Mouse (Mus musculus) c-Kit-positive CD71-positive TER-119-positive erythroid progenitor cells, embryonic 14.5 days (primary cell): Measurements from ENCODE around the gene Dedd.

ENCODE experiments used
- DNase-seq: peaks from one replicate; pipeline ENCODE4 v3.0.0-alpha.2; 2013; ENCODE audit warnings: low spot score

Gene Dedd

DNA sequence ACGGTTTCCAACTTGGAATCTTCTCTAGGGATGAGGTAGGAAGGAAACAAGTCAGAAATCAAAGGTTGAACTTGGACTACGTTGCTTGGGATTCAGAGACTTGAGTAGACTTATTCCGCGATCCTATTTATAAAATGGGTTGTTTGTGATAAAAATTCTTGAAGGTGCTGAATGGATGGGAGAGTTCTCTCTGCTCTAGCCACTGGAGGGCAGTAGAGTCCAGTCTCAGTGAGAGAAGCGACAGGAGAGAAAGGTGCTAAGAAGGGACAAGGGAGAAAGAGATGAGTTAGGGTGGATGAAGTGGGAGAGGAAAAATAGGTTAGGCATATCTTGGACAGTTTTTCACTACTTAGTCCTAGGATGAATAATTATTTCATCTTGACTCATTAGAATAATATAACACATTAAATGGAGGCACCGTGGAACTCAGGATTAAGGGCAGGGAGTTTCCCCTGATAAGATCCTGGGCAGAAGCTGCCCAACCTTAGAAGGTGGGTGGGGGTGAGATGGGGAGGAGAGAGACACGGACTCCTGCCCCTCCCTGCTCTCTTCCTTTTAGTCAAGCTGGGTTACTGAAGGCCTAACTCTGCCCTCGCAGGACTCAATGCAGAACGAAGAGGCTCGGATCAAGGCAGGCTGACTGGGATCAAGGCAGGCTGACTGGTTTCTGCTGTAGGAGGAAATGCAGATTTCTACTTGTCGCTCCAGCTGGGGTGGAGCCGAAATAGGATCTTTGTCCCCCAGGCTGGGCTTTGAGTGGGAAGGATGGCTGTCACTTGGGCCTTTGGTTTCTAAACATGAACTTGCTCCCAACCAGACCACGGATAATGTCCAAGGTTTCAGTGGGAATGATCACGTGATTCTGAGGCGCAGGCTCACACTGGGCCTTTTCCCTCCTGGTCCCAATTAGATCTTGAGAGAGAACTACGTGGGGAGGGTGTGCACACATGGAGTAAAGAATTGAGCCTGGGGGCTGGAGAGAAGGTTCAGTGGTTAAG is 32.5 kb downstream of the Dedd start:
- DNase-seq, result peak; percentile 89

DNA sequence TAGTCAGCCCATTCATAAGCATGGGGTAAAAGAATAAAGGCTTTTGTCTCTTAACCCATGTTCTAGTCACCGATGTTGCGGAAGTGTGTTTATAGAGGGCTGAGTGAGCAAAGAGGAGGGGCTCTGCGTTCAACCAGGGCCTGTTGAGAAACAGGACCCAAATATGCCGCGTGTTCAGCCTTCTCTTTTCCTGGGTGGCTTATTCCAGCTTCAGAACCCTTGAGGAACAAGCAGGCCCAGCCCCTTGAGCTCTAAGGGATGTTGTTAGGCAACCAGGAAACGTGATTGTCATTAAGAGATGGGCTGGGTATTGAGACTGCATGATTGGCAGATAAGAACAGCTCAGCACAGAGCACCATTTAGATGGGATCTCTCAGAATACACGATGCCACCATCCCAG is 37.0 kb downstream of the Dedd start:
- DNase-seq, result no peak

DNA sequence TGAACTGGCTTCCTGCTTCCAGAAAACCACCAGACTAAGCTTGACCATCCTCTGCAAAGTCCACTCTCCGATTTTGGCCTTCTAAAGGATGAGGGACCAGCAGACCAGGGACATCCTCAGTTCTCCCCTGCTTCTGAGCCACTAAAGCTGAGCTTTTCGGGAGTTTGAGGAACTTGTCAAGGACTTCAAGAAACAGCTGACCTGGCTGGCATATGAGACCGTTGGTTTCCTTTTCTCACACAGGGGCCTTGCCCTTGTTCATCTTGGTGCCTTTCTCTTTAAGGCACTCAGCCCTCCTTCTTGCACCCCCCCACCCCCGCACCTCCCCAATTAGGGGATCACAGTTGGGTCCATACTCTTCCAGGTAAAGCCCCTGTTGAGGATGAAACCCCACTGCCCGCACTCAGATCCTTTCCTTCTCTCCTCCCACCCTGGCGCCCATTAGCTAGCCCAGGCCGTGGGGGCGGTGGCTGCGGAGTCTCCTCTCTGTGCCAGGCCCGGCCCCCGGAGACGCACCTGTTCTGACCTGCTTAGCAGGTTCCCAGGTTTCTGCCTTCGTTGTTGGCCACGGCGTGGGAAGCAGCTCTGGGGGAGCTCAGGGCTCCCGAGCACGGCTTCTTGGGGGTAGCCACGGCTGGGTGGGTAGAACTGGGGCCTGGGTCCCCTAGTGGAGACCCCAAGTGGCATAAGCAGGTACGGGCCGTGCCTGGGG is 41.1 kb downstream of the Dedd start, which contains the start of gene Nectin4:
Nectin4 (plus strand) TSS at position 255 of the 712 bp plus-strand sequence.
- no peak for DNase-seq

DNA sequence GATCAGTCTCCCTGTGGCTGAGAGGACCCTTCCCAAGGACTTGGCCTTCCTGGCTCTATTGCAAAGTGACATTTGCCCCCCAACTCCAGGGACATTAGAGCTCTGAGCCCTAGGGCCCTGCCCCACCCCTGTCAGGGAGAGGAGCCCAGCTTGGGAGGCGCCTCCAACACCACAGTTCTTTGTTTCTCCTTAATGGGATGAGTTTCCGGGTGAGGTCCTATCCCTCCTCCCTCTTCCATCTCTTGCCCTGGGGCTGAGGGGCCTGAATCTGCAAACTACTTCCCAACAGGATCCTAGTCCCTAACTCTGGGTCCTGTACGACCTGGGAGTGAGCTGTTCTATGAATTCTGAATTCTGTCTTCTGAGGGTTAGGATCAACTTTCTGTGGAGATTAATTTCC is 43.9 kb downstream of the Dedd start:
- DNase-seq, result no peak

DNA sequence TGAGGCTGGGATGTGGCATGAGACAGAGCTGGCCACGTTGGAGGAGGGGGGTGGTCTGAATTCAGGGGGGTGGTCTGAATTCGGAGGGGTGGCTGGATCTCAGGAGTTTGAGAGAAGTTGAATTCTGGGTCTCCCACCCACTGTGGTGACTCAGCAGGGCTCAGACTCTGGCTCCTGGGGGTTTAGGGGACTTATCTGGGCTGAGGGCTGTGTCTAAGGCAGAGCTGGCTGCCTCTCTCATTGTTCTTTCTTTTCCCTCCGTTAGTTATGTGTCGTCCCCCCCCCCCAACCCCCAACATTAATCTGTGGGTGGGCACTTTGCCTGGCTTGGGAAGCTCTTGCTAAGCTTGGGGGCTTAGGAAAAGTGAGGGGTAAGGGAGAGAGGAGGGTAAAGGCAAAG is 45.0 kb downstream of the Dedd start:
- DNase-seq, result no peak

DNA sequence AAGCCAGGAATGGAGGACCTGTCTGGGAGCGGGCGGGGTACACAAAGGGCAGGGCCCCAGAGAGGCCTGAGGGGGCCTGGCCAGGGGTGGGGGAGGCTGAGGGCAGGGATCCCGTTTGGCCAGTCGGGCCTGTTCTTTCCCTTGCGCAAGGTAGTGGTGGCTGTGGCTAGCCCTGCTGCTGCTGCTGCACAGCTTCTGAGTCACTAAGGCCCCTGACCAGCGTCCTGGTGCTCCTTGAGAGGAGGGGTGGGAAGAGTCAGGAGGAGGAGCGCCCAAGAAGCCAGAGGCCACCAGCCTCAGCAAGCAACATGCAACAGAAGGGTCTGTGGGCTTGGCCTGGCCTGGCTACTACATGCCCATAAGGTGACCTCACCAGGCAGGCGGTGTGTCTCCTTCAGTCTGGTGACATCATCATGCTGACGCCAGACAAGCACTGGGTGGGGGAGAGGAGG is 46.7 kb downstream of the Dedd start:
- DNase-seq, result no peak

DNA sequence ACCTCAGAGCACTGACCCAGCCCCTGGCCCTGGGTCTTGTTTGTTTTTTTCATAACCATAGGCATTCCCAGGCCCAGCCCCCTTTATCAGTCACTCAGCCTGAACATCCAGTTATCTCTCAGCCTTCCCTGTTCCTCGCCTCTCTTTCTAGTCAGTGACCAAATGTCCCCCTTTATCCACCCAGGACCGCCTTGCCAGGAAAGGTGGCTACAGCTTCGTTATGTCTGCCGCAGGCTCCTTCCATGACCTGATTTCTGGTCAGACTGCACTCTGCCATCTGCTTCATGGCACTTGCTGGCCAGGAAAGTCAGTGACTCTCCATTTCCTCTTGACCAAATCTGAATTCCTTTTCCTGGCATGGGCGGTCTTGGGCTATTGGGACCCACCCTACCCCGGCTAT is 49.4 kb downstream of the Dedd start:
- no peak for DNase-seq

DNA sequence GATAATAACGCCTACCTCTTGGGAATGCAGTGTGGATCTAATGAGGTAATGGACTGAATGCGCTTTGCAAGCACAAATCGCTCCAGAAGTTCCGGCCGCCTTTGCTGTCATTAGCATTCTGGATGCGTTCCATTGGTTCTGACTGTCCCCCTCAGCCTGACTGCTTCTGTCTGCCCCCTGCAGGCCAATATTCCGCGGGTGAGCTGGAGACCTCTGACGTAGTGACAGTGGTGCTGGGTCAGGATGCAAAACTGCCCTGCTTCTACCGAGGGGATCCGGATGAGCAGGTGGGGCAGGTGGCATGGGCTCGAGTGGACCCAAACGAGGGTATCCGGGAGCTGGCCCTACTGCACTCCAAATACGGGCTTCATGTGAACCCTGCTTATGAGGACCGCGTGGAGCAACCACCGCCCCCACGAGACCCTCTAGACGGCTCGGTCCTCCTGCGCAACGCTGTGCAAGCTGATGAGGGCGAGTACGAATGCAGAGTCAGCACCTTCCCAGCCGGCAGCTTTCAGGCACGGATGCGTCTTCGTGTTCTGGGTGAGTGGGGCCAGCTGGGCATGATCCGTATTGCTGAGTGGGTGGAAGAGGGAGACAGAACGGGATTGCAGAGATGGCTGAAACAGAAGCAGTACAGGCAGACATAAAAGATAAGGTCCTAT is 51.1 kb downstream of the Dedd start:
- peak; percentile 34 for DNase-seq

DNA sequence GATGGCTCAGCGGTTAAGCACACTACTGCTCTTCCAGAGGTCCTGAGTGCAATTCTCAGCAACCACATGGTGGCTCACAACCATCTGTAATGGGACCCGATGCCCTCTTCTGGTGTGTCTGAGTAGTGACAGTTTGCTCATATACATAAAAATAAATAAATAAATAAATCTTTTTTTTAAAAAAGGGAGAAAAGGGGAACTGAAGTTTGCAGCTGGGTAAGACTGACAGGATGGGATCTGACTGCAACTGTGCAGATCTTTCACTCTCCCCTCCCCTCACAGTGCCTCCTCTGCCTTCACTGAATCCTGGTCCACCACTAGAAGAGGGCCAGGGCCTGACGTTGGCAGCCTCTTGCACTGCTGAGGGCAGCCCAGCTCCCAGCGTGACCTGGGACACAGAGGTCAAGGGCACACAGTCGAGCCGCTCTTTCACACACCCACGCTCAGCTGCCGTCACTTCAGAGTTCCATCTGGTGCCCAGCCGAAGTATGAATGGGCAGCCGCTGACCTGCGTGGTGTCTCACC is 53.2 kb downstream of the Dedd start:
- DNase-seq, result no peak

DNA sequence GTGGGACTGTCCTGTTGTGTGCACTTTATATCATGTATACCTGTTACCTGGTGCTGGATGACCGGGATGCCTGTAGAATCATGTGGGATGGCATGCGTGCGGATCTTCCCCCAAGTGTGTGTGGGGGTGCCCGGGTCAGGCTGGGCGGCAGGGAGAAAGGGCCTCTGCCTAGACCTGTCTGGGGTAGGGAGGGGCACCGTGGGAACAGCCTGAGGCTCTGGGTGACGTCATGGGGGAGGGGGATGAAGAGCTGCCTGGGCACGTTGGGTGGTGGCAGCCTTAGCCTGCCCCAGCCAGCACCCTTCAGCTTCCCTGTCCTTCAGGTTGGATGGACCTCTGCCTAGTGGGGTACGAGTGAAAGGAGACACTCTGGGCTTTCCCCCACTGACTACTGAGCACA is 55.4 kb downstream of the Dedd start:
- no peak for DNase-seq

DNA sequence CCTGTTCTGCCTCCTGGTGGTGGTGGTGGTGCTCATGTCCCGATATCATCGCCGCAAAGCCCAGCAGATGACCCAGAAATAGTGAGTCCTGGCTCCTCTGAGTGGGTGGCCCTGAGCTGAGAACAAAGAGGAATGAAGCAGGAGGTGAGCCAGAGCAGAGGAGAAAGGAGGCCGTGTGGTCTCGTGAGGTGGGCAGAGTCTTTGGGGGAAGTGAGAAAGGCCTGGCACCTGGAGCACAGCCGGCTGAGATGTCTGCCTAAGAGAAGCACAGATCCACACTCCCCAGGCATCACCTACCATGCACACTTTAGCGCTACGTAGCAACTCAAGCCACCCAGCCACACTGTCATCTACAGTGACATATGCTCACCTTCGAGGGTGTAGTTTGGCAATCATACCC is 56.2 kb downstream of the Dedd start:
- no peak for DNase-seq

DNA sequence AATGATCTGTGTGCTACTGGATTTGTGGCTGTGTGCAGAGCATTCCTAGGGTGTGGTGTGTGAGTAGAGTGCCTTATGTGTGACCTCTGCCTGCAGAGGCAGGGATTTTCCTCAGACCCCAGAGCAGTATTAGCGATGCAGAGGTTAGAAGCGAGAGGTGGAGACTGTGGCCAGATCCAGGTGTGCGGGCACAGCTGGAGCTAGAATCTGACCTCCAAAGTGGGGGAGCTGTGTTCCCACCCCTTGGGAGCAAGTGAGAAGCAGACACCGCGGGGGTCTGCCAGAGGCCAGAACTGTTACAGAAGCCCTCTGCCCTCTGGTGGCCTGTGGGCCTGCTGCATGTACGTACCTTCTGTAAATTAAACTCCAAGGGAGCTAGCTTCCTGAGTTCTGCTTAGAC is 58.2 kb downstream of the Dedd start:
- no peak for DNase-seq

DNA sequence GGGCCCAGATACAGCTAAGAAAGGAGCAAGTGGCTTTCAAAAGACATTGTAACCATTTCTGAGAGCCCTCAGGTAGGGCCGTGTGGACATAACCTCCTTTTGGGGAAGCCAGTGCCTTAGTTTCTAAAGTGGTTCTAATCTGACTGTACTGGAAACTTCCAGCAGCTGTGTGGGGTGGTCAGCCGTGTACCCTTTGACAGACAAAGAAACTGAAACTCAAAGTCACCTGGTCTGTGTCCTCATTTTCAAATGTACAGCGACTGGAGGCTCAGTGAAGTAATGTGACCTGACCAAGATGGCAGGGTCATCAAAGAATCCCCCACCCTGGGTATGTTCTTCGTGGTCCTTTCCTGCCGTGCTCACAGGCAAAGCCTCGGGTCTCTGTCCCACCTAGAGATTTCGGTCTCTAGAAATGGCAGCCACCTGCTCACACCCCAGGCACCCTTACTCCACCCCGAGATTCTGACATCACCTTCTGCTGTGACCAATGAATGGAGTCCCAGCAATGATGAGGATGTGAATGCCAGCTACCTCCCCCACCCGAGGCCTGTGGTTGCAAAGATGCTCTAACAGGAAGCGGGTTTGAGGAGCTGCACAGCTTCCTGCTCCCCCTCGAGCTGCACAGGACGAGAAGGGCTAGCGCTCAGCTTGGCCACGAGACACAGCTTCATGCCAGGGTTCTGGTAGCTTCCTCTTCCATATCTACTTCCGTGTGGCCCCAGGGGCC is 59.6 kb downstream of the Dedd start, which contains the start of gene Arhgap30:
Arhgap30 (plus strand) TSS at position 579 of the 727 bp plus-strand sequence.
- DNase-seq, result peak; percentile 15

DNA sequence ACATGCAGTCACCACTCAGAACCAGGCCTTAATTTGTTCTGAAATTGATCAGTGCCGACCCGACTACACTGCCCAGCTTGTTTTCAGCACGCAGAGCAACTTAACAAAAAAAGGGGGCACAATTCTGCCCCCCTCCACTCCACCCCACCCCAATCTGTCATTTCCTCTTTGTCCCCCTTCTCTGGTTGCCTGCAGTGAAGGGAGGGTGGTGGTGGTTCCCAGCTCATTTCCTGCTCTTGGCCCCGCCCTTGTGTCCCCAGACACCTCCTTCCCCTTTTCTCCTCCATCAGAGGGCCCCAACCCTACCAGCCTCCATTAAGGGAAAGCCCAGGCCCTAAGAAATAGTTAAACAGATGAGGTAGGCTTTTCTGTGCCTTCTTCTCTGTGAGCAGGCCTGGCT is 61.2 kb downstream of the Dedd start:
- DNase-seq, result no peak
